Mouse (Mus musculus): ENCODE measurements around the gene Gps2.

DNA sequence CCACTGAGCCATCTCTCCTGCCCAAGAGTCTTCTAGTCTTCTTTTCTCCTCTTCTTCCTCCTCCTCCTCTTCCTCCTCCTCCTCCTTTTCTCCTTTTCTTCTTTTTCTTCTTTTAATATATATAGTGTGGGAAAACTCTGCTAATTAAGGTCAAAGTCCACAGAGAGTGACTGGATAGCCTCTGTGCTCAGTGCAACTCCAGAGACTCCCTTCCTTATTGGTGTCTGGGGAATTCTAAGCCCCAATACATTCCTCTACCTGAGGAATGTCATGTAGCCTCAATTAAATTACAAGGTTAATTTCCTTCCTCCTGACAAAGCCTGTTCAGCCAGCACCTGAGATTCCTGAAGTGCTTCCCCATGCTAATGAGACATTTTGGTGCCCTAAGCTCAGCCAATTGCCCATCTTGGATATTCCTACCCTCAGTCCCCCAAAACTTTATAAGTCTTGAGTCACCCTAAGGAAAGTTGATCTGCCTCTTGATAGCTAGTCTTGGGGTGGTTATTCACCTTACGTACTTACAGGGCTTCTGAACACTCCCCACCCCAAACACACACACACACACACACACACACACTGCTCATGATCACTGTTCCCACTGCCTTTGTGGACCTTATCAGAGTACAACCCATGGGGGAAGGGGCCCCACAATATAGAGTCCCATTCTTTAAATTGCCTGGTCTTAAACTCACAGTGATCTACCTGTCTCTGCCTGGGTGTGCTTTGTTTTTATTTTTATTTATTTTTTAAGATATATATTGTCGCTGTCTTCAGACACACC, 43.2 kb upstream of the Gps2 start:
- TF ChIP-seq CTCF (IDR thresholded peaks at IDR 0.05; ENCODE audit: low read depth, low read length): no peak
- no peak for TF ChIP-seq POLR2A (IDR thresholded peaks at IDR 0.05; ENCODE audit: extremely low read depth, insufficient read depth, low read length)
